Mouse (Mus musculus): ENCODE results near the gene Muc4. TPM values are rescaled to one million over a fixed set of nuclear protein-coding genes. Genes with fewer than 3 reads are reported as not detected.

Gene Muc4
- total and polyA plus RNA-seq, 2 experiments = 0.02 to 0.18 TPM

DNA sequence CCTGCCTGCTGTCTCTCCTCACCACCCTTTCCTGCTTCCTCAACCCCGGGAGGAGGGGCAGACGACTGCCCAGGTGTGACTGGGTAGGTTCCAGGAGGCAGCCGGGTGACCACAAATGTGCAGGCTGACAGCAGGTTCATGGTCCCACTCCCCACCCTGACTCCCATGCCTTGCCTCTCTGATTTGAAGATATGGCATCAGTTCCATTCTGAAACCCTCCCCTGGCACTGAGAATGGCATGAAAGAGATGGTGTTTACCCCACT is 61.7 kb downstream of the Muc4 start, which contains the start of gene Muc20:
TSS of gene Muc20 (minus strand) at position 10 of the 264 bp plus-strand sequence.
- 82% methylated on average over 3 of the region's 3 CpGs for WGBS
- H3K4me1 ChIP-seq (ENCODE audit: control insufficient read depth, insufficient read depth, low read length) = no peaks in the 10 kb centered on the region

DNA sequence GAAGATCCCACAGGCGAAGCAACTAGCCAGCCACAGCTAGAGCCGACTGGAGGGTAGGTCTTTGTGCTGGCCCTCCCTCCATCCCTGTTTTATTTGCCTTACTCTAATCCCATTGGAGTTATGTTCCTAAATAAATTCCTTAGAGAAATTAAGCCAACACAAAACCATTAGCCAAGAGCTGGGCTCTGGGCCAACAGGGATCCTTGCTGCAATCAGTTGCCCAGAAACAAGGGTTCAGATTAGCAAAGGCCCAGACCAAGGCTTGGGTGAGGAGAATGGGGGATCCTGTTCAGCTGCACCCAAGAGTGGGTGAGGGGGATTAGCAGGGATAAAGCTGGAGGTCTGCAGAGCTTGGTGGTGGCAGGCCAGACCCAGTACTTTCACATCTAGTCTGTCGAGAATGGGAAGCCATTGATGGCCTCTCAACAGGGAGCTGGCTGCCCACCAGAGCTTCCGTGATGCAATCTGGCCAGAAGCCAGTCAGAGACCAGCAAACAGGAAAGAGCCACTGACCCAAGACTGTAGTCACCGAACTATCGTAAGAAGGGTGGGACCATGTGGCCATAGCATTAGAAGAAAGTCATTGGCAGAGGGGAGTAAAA is 67.7 kb downstream of the Muc4 start:
- DNase-seq (ENCODE audit: extremely low read depth, low read depth, low spot score) = peak; percentile 75
- WGBS = 12% methylated on average over 6 of the region's 6 CpGs
- H3K9ac ChIP-seq (ENCODE audit: low read depth, low read length) = no peak overlapping the region

More for the DNA sequence above, 61.7 kb downstream of the Muc4 start, which contains the start of gene Muc20:
- Histone ChIP-seq H3K36me3 (ENCODE audit: control insufficient read depth, insufficient read depth, low read length) (no peaks in the 10 kb centered on the region), H3K4me3 (ENCODE audit: insufficient read depth, low read depth, low read length) (no peak within 1 kb of the TSS), H3K27me3 (ENCODE audit: control insufficient read depth, insufficient read depth, low read length) (no peaks in the 10 kb centered on the region), H3K9ac (ENCODE audit: low read depth, low read length) (no peak within 1 kb of the TSS), H3K27ac (replicated peaks; ENCODE audit: insufficient read depth, low read depth, low read length) (no peak within 1 kb of the TSS), H3K79me2 (ENCODE audit: control insufficient read depth, insufficient read depth, low read length) (no peaks in the 10 kb centered on the region)
- TF ChIP-seq CTCF (IDR thresholded peaks at IDR 0.05; ENCODE audit: low read depth, low read length) (no peak), POLR2A (IDR thresholded peaks at IDR 0.05; ENCODE audit: extremely low read depth, insufficient read depth, low read length) (no peak)
- DNase-seq (ENCODE audit: extremely low read depth, low read depth, low spot score) = no peak

DNA sequence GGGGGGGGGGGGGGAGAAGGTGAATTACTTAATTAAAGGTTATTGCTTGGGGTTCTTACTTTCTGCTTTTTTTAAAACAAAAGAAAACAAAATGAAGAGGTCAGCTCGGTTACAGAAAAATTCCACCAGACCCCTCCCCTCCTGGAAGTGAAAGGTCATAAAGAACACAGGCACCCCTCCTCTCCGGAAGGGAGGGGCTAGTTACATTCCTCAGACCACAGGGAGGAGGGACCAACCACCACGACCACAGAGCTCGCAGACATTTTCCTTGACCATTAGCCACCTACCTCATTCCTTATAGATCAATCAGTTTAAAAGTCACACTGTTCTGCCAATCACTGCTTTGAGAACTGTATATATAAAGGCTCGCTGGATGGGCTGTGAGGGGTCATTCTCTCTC is 68.2 kb downstream of the Muc4 start:
- Histone ChIP-seq H3K4me3 (ENCODE audit: insufficient read depth, low read depth, low read length) (no peak overlapping the region), H3K4me1 (ENCODE audit: control insufficient read depth, insufficient read depth, low read length) (peaks cover 15% of the 10 kb centered on the region; the same call in 1 of the 2 replicates), H3K36me3 (ENCODE audit: control insufficient read depth, insufficient read depth, low read length) (no peaks in the 10 kb centered on the region), H3K27me3 (ENCODE audit: control insufficient read depth, insufficient read depth, low read length) (no peaks in the 10 kb centered on the region), H3K79me2 (ENCODE audit: control insufficient read depth, insufficient read depth, low read length) (no peaks in the 10 kb centered on the region), H3K9ac (ENCODE audit: low read depth, low read length) (no peak overlapping the region), H3K27ac (replicated peaks; ENCODE audit: insufficient read depth, low read depth, low read length) (no peak overlapping the region)
- 71% methylated on average over 5 of the region's 5 CpGs for WGBS
- DNase-seq (ENCODE audit: extremely low read depth, low read depth, low spot score) = no peak
- no peak for TF ChIP-seq POLR2A (IDR thresholded peaks at IDR 0.05; ENCODE audit: extremely low read depth, insufficient read depth, low read length)
- TF ChIP-seq CTCF (IDR thresholded peaks at IDR 0.05; ENCODE audit: low read depth, low read length) = no peak

More for the DNA sequence above, 67.7 kb downstream of the Muc4 start:
- no peak for TF ChIP-seq CTCF (IDR thresholded peaks at IDR 0.05; ENCODE audit: low read depth, low read length)
- Histone ChIP-seq H3K4me3 (ENCODE audit: insufficient read depth, low read depth, low read length) (no peak overlapping the region), H3K27me3 (ENCODE audit: control insufficient read depth, insufficient read depth, low read length) (no peaks in the 10 kb centered on the region), H3K36me3 (ENCODE audit: control insufficient read depth, insufficient read depth, low read length) (no peaks in the 10 kb centered on the region), H3K27ac (replicated peaks; ENCODE audit: insufficient read depth, low read depth, low read length) (peak overlapping the region; percentile 22; the same call in 1 of the 2 replicates), H3K4me1 (ENCODE audit: control insufficient read depth, insufficient read depth, low read length) (peaks cover 14% of the 10 kb centered on the region; the same call in 1 of the 2 replicates), H3K79me2 (ENCODE audit: control insufficient read depth, insufficient read depth, low read length) (no peaks in the 10 kb centered on the region)

DNA sequence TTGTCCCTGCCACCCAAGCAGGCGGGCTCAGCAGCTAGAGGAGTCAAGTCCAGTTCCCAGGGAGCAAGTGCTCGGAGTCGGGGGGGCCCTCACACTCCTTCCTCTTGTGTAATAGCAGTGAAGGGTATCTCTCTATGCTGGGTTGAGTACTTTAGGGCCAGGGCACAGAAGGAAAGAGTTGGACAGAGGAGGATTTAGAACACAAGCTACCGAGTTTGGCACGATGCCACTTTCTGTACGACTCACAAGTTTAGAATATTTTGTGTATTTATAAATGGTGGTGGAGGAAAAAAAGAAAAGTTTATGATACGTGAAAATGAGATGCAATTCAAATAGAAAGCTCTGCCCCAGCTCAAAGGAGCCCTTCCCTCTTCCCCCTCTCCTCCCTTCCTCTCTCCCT is 69.5 kb downstream of the Muc4 start:
- Histone ChIP-seq H3K79me2 (ENCODE audit: control insufficient read depth, insufficient read depth, low read length) (no peaks in the 10 kb centered on the region), H3K27ac (replicated peaks; ENCODE audit: insufficient read depth, low read depth, low read length) (no peak overlapping the region), H3K36me3 (ENCODE audit: control insufficient read depth, insufficient read depth, low read length) (no peaks in the 10 kb centered on the region), H3K27me3 (ENCODE audit: control insufficient read depth, insufficient read depth, low read length) (no peaks in the 10 kb centered on the region), H3K4me1 (ENCODE audit: control insufficient read depth, insufficient read depth, low read length) (peaks cover 15% of the 10 kb centered on the region; the same call in 1 of the 2 replicates), H3K4me3 (ENCODE audit: insufficient read depth, low read depth, low read length) (no peak overlapping the region), H3K9ac (ENCODE audit: low read depth, low read length) (no peak overlapping the region)
- no peak for DNase-seq (ENCODE audit: extremely low read depth, low read depth, low spot score)
- TF ChIP-seq POLR2A (IDR thresholded peaks at IDR 0.05; ENCODE audit: extremely low read depth, insufficient read depth, low read length) = no peak
- WGBS = 85% methylated on average over 7 of the region's 7 CpGs

DNA sequence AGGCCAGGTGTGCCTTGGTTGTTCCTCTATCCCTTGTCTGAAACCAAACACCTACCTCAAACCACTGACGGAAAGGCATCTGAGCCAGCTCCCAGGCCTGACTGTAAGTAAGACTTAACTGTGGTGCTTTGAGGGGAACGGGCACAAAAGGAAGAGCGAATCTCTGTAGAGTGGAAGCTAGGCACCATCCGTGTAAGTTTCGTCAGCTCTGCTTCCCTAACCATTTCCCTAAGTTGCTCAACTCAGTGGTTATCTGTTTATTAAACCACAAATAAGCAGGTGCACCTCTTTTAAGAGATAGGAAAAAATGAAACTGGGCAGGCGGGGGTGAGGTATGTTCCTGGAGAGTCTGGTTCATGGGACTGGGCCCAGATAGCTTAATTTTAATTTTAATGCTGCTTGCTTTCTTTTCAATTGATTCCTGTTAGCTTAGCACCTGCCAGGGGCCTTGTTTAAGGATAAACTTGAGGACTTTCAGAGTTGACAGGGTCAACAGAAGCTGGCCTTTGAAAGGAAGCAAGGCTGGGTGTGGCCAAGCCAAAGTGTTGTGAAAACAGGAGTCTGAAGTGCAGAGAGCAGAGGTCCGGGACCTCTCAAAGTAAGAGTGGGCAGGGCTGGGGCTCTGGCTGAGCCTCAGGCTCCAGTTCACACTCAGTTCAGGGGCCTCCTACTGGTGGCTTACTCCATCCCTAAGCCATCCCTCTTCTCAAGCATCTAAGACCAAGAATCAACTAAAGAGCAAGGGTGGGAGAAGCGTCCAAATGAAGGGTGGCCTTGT is 71.9 kb downstream of the Muc4 start:
- no peak overlapping the region for H3K9ac ChIP-seq (ENCODE audit: low read depth, low read length)
- TF ChIP-seq POLR2A (IDR thresholded peaks at IDR 0.05; ENCODE audit: extremely low read depth, insufficient read depth, low read length) (no peak), CTCF (IDR thresholded peaks at IDR 0.05; ENCODE audit: low read depth, low read length) (no peak)
- WGBS = 33% methylated on average over 8 of the region's 8 CpGs
- DNase-seq (ENCODE audit: extremely low read depth, low read depth, low spot score) = peak; percentile 85
- H3K79me2 ChIP-seq (ENCODE audit: control insufficient read depth, insufficient read depth, low read length) = no peaks in the 10 kb centered on the region
- no peak overlapping the region for H3K4me3 ChIP-seq (ENCODE audit: insufficient read depth, low read depth, low read length)
- H3K27me3 ChIP-seq (ENCODE audit: control insufficient read depth, insufficient read depth, low read length) = no peaks in the 10 kb centered on the region
- H3K36me3 ChIP-seq (ENCODE audit: control insufficient read depth, insufficient read depth, low read length) = no peaks in the 10 kb centered on the region
- peaks cover 15% of the 10 kb centered on the region; the same call in 1 of the 2 replicates for H3K4me1 ChIP-seq (ENCODE audit: control insufficient read depth, insufficient read depth, low read length)
- no peak overlapping the region for H3K27ac ChIP-seq (replicated peaks; ENCODE audit: insufficient read depth, low read depth, low read length)

DNA sequence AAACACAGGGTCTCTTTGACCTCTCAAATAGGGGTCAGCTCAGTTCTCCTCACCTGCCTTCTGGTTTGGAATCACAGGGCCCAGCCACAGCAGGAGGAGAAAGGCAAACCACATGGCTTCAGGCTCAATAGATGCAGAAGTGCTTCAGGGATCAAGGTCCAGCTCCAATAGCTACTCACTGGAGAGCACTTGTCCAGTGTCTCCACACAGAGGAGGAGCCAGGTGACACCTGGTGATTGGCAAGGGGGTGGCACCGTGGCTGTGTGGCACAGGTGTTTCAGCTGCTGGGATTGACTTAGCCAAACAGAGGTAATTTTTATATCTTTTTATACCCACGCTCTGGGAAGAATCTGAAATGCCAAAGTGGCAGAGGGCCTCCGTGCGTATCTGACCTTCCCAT is 74.6 kb downstream of the Muc4 start, which contains the start of gene Smbd1:
TSS of gene Smbd1 (minus strand) at position 157 of the 400 bp plus-strand sequence.
- H3K27ac ChIP-seq (replicated peaks; ENCODE audit: insufficient read depth, low read depth, low read length) = no peak within 1 kb of the TSS
- no peaks in the 10 kb centered on the region for H3K79me2 ChIP-seq (ENCODE audit: control insufficient read depth, insufficient read depth, low read length)
- DNase-seq (ENCODE audit: extremely low read depth, low read depth, low spot score) = no peak
- no peaks in the 10 kb centered on the region for H3K27me3 ChIP-seq (ENCODE audit: control insufficient read depth, insufficient read depth, low read length)
- H3K9ac ChIP-seq (ENCODE audit: low read depth, low read length) = no peak within 1 kb of the TSS
- H3K4me1 ChIP-seq (ENCODE audit: control insufficient read depth, insufficient read depth, low read length) = peaks cover 10% of the 10 kb centered on the region; the same call in 1 of the 2 replicates
- 84% methylated on average over 4 of the region's 4 CpGs for WGBS
- H3K36me3 ChIP-seq (ENCODE audit: control insufficient read depth, insufficient read depth, low read length) = no peaks in the 10 kb centered on the region
- TF ChIP-seq CTCF (IDR thresholded peaks at IDR 0.05; ENCODE audit: low read depth, low read length) (no peak), POLR2A (IDR thresholded peaks at IDR 0.05; ENCODE audit: extremely low read depth, insufficient read depth, low read length) (no peak)
- H3K4me3 ChIP-seq (ENCODE audit: insufficient read depth, low read depth, low read length) = no peak within 1 kb of the TSS
